8 mouse cellular contexts compared by ENCODE assay signal in the genomic region with DNA sequence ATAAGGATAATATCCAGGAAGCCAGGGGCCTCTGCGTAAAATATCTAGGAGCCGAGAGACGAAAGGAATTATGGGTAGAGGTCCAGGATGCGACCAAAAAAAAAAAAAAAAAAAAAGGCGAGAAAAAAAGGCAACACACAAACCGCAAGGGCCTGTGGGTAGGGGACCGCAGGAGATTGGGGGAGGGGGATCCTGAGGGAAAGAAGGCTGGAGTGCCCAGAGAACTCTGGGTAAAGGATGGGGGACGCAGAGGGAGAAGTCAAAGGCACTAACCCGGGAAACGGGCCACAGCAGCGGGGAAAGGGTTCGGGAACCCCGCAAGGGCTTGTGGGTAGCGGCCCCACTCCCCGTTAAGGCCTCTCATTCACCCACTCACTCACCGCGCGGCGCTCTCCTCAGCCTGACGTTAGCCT. TPM values are rescaled to one million over a fixed set of nuclear protein-coding genes. Genes with fewer than 3 reads are reported as not detected.
DNase-seq lines count a peak whose midpoint lies in the region; ATAC-seq and TF ChIP-seq lines count a peak whose summit lies in the region.

No protein-coding gene starts in this region.

- 0% methylated on average over 19 of the region's 20 CpGs for WGBS in limb, embryonic 14.5 days
- WGBS in small intestine, adult 2 months: under 1% methylated on average over 20 of the region's 20 CpGs

- peaks cover 44% of the 10 kb centered on the region for H3K36me3 ChIP-seq in erythroblast, embryonic 14.5 days (ENCODE audit: control insufficient read depth)
- H3K36me3 ChIP-seq in limb, embryonic 14.5 days (ENCODE audit: control insufficient read depth, insufficient read depth, low read length): peaks cover 27% of the 10 kb centered on the region
- H3K36me3 ChIP-seq in small intestine, adult 2 months (ENCODE audit: control insufficient read depth, insufficient read depth, low read length): peaks cover 17% of the 10 kb centered on the region

- H3K9ac ChIP-seq in limb, embryonic 14.5 days (ENCODE audit: low read depth, low read length, severe bottlenecking): peak overlapping the region; percentile 93

- TF ChIP-seq POLR2A in limb, embryonic 14.5 days (IDR thresholded peaks at IDR 0.05; ENCODE audit: borderline replicate concordance, extremely low read depth, insufficient read depth, insufficient read length): no peak
- no peak for TF ChIP-seq POLR2A in small intestine, adult 2 months (IDR thresholded peaks at IDR 0.05; ENCODE audit: low read depth, low read length)

- no peaks in the 10 kb centered on the region for H3K27me3 ChIP-seq in erythroblast, embryonic 14.5 days (ENCODE audit: control insufficient read depth)
- H3K27me3 ChIP-seq in limb, embryonic 14.5 days (ENCODE audit: control insufficient read depth, insufficient read depth, low read length): no peaks in the 10 kb centered on the region
- no peaks in the 10 kb centered on the region for H3K27me3 ChIP-seq in small intestine, adult 2 months (ENCODE audit: control insufficient read depth, insufficient read depth, low read length)

- peak overlapping the region; percentile 98 for H3K27ac ChIP-seq in limb, embryonic 14.5 days (replicated peaks; ENCODE audit: low read depth, low read length)
- peak overlapping the region; percentile 72 for H3K27ac ChIP-seq in small intestine, adult 2 months (ENCODE audit: insufficient read depth, low read depth, low read length)

- peak overlapping the region; percentile 88 for H3K4me2 ChIP-seq in limb, embryonic 14.5 days (replicated peaks; ENCODE audit: low read depth, low read length, severe bottlenecking)

- ATAC-seq in activated CD4-positive, CD25-positive, alpha-beta regulatory T cell, adult 4 months: peak; percentile 55
- peak; percentile 71 for ATAC-seq in limb, embryonic 14.5 days (ENCODE audit: low FRiP score, low read depth)

- intact Hi-C loops in left cerebral cortex, postnatal 4 days (cut with DNase I): no loop called here

- TF ChIP-seq CTCF in small intestine, adult 2 months (IDR thresholded peaks at IDR 0.05; ENCODE audit: extremely low read depth, insufficient read length, insufficient replicate concordance, low read depth, low read length): no peak

- H3K4me1 ChIP-seq in erythroblast, embryonic 14.5 days (ENCODE audit: control insufficient read depth): peaks cover 36% of the 10 kb centered on the region
- H3K4me1 ChIP-seq in limb, embryonic 14.5 days (ENCODE audit: control insufficient read depth, insufficient read depth, low read length): peaks cover 11% of the 10 kb centered on the region
- H3K4me1 ChIP-seq in small intestine, adult 2 months (ENCODE audit: control insufficient read depth, insufficient read depth, insufficient read length, low read length): peaks cover 1% of the 10 kb centered on the region; the same call in 1 of the 2 replicates

- H3K4me3 ChIP-seq in erythroblast, embryonic 14.5 days (replicated peaks): peak overlapping the region; percentile 97
- H3K4me3 ChIP-seq in limb, embryonic 14.5 days (replicated peaks; ENCODE audit: low read length): peak overlapping the region; percentile 74
- peak overlapping the region; percentile 76 for H3K4me3 ChIP-seq in small intestine, adult 2 months (ENCODE audit: low read depth, low read length)

- H3K9me3 ChIP-seq in erythroblast, embryonic 14.5 days (ENCODE audit: control insufficient read depth, low read length): no peaks in the 10 kb centered on the region
- no peaks in the 10 kb centered on the region for H3K9me3 ChIP-seq in limb, embryonic 14.5 days (ENCODE audit: control insufficient read depth, low read length)

- peak; percentile 73 for DNase-seq in left cerebral cortex, postnatal 4 days
- DNase-seq in left cerebral cortex, adult 8-10 months (ENCODE audit: low spot score in 2 of 2): no peak
- DNase-seq in limb, embryonic 14.5 days (ENCODE audit: low spot score): peak; percentile 78
- no peak for DNase-seq in layer of hippocampus, postnatal 36 days
- DNase-seq in urinary bladder, adult 2 months (ENCODE audit: low spot score): no peak

RNA-seq across cellular contexts. Expression of gene Snrnp70, which starts 0.4 kb away (rescaled TPM):
- total RNA-seq in left cerebral cortex, postnatal 4 days (2021): 100 to 1,000 TPM; 453 to 460 TPM
- 100 to 1,000 TPM; 295 to 398 (median 356) TPM for total RNA-seq in left cerebral cortex, adult 8-10 months (2022)
- polyA plus RNA-seq in activated CD4-positive, CD25-positive, alpha-beta regulatory T cell, adult 4 months (2017; shearing (Covaris generic)): 100 to 1,000 TPM in 1 of 2 experiments, 10 to 100 TPM in 1; 68.1 to 108 TPM
- 68.0 and 79.6 TPM in 2 replicates for polyA plus RNA-seq in erythroblast, embryonic 14.5 days (2012)
- 539 and 694 TPM in 2 replicates for polyA plus RNA-seq in limb, embryonic 14.5 days (2012; rRNA removed)
- 69.7 and 73.7 TPM in 2 replicates for polyA plus RNA-seq in limb, embryonic 14.5 days (2014; fragmentation: Nextera tagmentation; extraction: Ambion mirVana)
- 73.2 and 122 TPM in 2 replicates for polyA plus RNA-seq in small intestine, adult 2 months (2012; rRNA removed)
- 100 to 1,000 TPM; 379 to 450 TPM for total RNA-seq in layer of hippocampus, postnatal 36 days (2021)
- polyA plus RNA-seq in urinary bladder, adult 2 months (2012; rRNA removed): 364 and 412 TPM in 2 replicates

RNA-seq across cellular contexts. Expression of gene Kcna7, which starts 10.3 kb away (rescaled TPM):
- total RNA-seq in left cerebral cortex, postnatal 4 days (2021): under 1 TPM in 1 of 2 experiments, not detected in 1; 0.16 TPM
- under 1 TPM in 1 of 4 experiments, not detected in 3; 0.14 TPM for total RNA-seq in left cerebral cortex, adult 8-10 months (2022)
- polyA plus RNA-seq in activated CD4-positive, CD25-positive, alpha-beta regulatory T cell, adult 4 months (2017; shearing (Covaris generic)): not detected
- polyA plus RNA-seq in erythroblast, embryonic 14.5 days (2012): not detected in 2 replicates
- 0.10 TPM in 2 replicates for polyA plus RNA-seq in limb, embryonic 14.5 days (2012; rRNA removed)
- polyA plus RNA-seq in limb, embryonic 14.5 days (2014; fragmentation: Nextera tagmentation; extraction: Ambion mirVana): 0.11 TPM in 1 of 2 replicates, not detected in the other
- polyA plus RNA-seq in small intestine, adult 2 months (2012; rRNA removed): 0.04 TPM in 1 of 2 replicates, not detected in the other
- not detected for total RNA-seq in layer of hippocampus, postnatal 36 days (2021)
- 0.03 and 0.07 TPM in 2 replicates for polyA plus RNA-seq in urinary bladder, adult 2 months (2012; rRNA removed)

RNA-seq across cellular contexts. Expression of gene Ntf5, which starts 18.4 kb away (rescaled TPM):
- total RNA-seq in left cerebral cortex, postnatal 4 days (2021): under 1 TPM in 1 of 2 experiments, not detected in 1; 0.30 TPM
- total RNA-seq in left cerebral cortex, adult 8-10 months (2022): under 1 TPM in 2 of 4 experiments, not detected in 2; 0.36 to 0.39 TPM
- not detected for polyA plus RNA-seq in activated CD4-positive, CD25-positive, alpha-beta regulatory T cell, adult 4 months (2017; shearing (Covaris generic))
- not detected in 2 replicates for polyA plus RNA-seq in erythroblast, embryonic 14.5 days (2012)
- 4.2 and 4.5 TPM in 2 replicates for polyA plus RNA-seq in limb, embryonic 14.5 days (2012; rRNA removed)
- 4.4 and 6.0 TPM in 2 replicates for polyA plus RNA-seq in limb, embryonic 14.5 days (2014; fragmentation: Nextera tagmentation; extraction: Ambion mirVana)
- polyA plus RNA-seq in small intestine, adult 2 months (2012; rRNA removed): 0.13 and 0.28 TPM in 2 replicates
- total RNA-seq in layer of hippocampus, postnatal 36 days (2021): under 1 TPM; 0.17 to 0.18 TPM
- polyA plus RNA-seq in urinary bladder, adult 2 months (2012; rRNA removed): 2.9 and 4.2 TPM in 2 replicates

RNA-seq across cellular contexts. Expression of gene Lin7b, which starts 24.8 kb away (rescaled TPM):
- 10 to 100 TPM; 60.4 to 68.3 TPM for total RNA-seq in left cerebral cortex, postnatal 4 days (2021)
- total RNA-seq in left cerebral cortex, adult 8-10 months (2022): 100 to 1,000 TPM; 139 to 172 (median 159) TPM
- polyA plus RNA-seq in activated CD4-positive, CD25-positive, alpha-beta regulatory T cell, adult 4 months (2017; shearing (Covaris generic)): not detected
- 0.18 TPM in 1 of 2 replicates, not detected in the other for polyA plus RNA-seq in erythroblast, embryonic 14.5 days (2012)
- 4.1 and 4.7 TPM in 2 replicates for polyA plus RNA-seq in limb, embryonic 14.5 days (2012; rRNA removed)
- 1.7 and 2.2 TPM in 2 replicates for polyA plus RNA-seq in limb, embryonic 14.5 days (2014; fragmentation: Nextera tagmentation; extraction: Ambion mirVana)
- 2.9 and 4.0 TPM in 2 replicates for polyA plus RNA-seq in small intestine, adult 2 months (2012; rRNA removed)
- 100 to 1,000 TPM; 133 to 154 TPM for total RNA-seq in layer of hippocampus, postnatal 36 days (2021)
- polyA plus RNA-seq in urinary bladder, adult 2 months (2012; rRNA removed): 19.2 and 21.0 TPM in 2 replicates

RNA-seq across cellular contexts. Expression of gene Lhb, which starts 25.5 kb away (rescaled TPM):
- not detected for total RNA-seq in left cerebral cortex, postnatal 4 days (2021)
- total RNA-seq in left cerebral cortex, adult 8-10 months (2022): not detected
- polyA plus RNA-seq in activated CD4-positive, CD25-positive, alpha-beta regulatory T cell, adult 4 months (2017; shearing (Covaris generic)): not detected
- not detected in 2 replicates for polyA plus RNA-seq in erythroblast, embryonic 14.5 days (2012)
- polyA plus RNA-seq in limb, embryonic 14.5 days (2012; rRNA removed): 0.50 and 1.4 TPM in 2 replicates
- polyA plus RNA-seq in limb, embryonic 14.5 days (2014; fragmentation: Nextera tagmentation; extraction: Ambion mirVana): not detected in 2 replicates
- 0.66 TPM in 1 of 2 replicates, not detected in the other for polyA plus RNA-seq in small intestine, adult 2 months (2012; rRNA removed)
- not detected for total RNA-seq in layer of hippocampus, postnatal 36 days (2021)
- polyA plus RNA-seq in urinary bladder, adult 2 months (2012; rRNA removed): 0.14 TPM in 1 of 2 replicates, not detected in the other

Comparison
In these comparisons a context has a peak if more than half of its experiments do, and no peak if none do; other contexts are left out.
1. DNase-seq: peak in left cerebral cortex, postnatal 4 days (single experiment) and limb, embryonic 14.5 days (single experiment); none in left cerebral cortex, adult 8-10 months (0 of 2), layer of hippocampus, postnatal 36 days (0 of 2) and urinary bladder, adult 2 months (single experiment).
2. Peak in every context shown above with its lines, with median percentiles within 50 percentile points of each other: H3K4me3 ChIP-seq.